Mouse (Mus musculus) midbrain, embryonic 16.5 days (tissue): ENCODE measurements around the gene Spns2. TPM values are rescaled to one million over a fixed set of nuclear protein-coding genes. Genes with fewer than 3 reads are reported as not detected.

Experiments
- ATAC-seq: fragments of 200-750 bp; cut with Nextera tagmentation; 2 replicates; pipeline ENCODE4 v1.8.0; 2017; ENCODE audit warnings: moderate TSS enrichment
- H3K27ac ChIP-seq: fragments of 300-500 bp; sonication (generic); 2 replicates; pipeline ENCODE4 v1.5.1; 2014; ENCODE audit warnings: mild to moderate bottlenecking, low read length, mixed read lengths
- H3K27me3 ChIP-seq: fragments of 300-500 bp; sonication (generic); 2 replicates; pipeline ENCODE4 v1.6.1; 2014; ENCODE audit warnings: low read depth, low read length, mixed read lengths; ENCODE audit not compliant: control insufficient read depth, insufficient read depth
- H3K36me3 ChIP-seq: fragments of 300-500 bp; sonication (generic); 2 replicates; pipeline ENCODE4 v1.6.1; 2014; ENCODE audit warnings: mild to moderate bottlenecking, low read length, moderate library complexity, mixed read lengths; ENCODE audit not compliant: control insufficient read depth, insufficient read depth
- H3K4me1 ChIP-seq: fragments of 300-500 bp; sonication (generic); 2 replicates; pipeline ENCODE4 v1.6.1; 2014; ENCODE audit warnings: mild to moderate bottlenecking, low read length, mixed read lengths; ENCODE audit not compliant: control insufficient read depth, insufficient read depth
- H3K4me2 ChIP-seq: fragments of 300-500 bp; sonication (generic); 2 replicates; pipeline ENCODE4 v1.6.1; 2014; ENCODE audit warnings: mild to moderate bottlenecking, low read length, mixed read lengths
- H3K4me3 ChIP-seq: fragments of 300-500 bp; sonication (generic); 2 replicates; pipeline ENCODE4 v1.5.1; 2014; ENCODE audit warnings: low read depth, mild to moderate bottlenecking, low read length, moderate library complexity, mixed read lengths
- H3K9ac ChIP-seq: fragments of 300-500 bp; sonication (generic); 2 replicates; pipeline ENCODE4 v1.6.1; 2014; ENCODE audit warnings: low read depth, low read length, mixed read lengths
- H3K9me3 ChIP-seq: fragments of 300-500 bp; sonication (generic); replicated peaks from 2 replicates; pipeline ENCODE4 v1.6.1; 2014; ENCODE audit warnings: mild to moderate bottlenecking, low read length, mixed read lengths; ENCODE audit not compliant: control insufficient read depth, poor library complexity, severe bottlenecking
- WGBS: fragments of 180-500 bp; shearing (Covaris S2); extraction: QIAGEN DNeasy Blood & Tissue Kit; methylation state at CpG from one replicate; pipeline ENCODE4 v1.1.7; 2014; 5-methylcytosine and 5-hydroxymethylcytosine counted together
- polyA plus RNA-seq: library from polyadenylated mRNA; unstranded; fragments of >200 nt; fragmentation: Nextera tagmentation; extraction: Ambion mirVana; gene quantifications from 2 replicates; pipeline ENCODE4 v1.2.1, GENCODE M21; 2015

The Spns2 gene
- polyA plus RNA-seq, 1 experiment from 2014 or later = 6.8 TPM

DNA sequence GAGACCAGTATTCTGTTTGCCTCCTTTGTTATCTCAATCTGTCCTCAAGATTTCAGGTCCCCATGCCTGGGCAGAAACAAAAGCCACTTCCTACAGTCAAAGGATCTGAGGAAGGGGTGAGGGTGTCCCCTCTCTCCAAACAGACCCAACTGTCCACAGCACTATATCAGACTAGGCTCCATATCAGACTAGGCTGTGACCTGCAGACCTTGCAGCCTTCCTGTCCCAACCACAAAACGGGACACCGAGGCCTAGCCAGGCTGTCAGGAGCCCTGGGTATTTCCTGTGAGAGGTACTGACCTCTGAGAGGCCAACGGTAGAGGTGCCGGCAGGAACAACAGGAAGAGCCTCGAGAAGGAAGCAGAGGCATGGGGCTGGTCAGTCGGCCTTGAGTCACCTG, 5.2 kb downstream of the Spns2 start:
- H3K9me3 ChIP-seq = no peaks in the 10 kb centered on the region
- no peaks in the 10 kb centered on the region for H3K36me3 ChIP-seq
- peaks cover 32% of the 10 kb centered on the region for H3K4me1 ChIP-seq
- no peak overlapping the region for H3K9ac ChIP-seq
- no peak overlapping the region for H3K4me3 ChIP-seq
- no peak overlapping the region for H3K4me2 ChIP-seq
- no peaks in the 10 kb centered on the region for H3K27me3 ChIP-seq
- 86% methylated on average over 6 of the region's 6 CpGs for WGBS
- no peak overlapping the region for H3K27ac ChIP-seq
- ATAC-seq = no peak

DNA sequence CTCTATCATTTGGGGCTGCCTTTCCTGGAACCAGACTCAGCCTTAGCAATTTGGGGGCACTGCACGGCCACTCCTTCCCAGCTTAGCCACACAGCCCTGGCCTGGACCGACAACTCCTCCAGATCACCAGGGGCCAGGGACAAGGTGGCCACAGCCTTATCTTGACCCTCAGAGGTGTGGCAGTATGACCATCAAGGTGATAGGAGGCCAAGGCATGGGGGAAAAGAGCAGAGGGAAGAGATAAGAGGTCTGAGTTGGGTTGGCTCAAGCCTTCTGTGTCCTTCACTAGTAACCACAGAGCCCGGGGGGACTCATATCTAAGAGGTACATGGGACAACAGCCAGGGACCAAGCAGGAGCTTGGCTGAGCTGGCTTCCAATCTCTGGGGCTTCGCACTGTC, 7.8 kb downstream of the Spns2 start:
- Histone ChIP-seq H3K4me1 (peaks cover 26% of the 10 kb centered on the region), H3K9ac (no peak overlapping the region), H3K4me3 (no peak overlapping the region), H3K36me3 (no peaks in the 10 kb centered on the region), H3K27me3 (no peaks in the 10 kb centered on the region), H3K27ac (no peak overlapping the region), H3K9me3 (no peaks in the 10 kb centered on the region), H3K4me2 (no peak overlapping the region)
- WGBS = 87% methylated on average over 4 of the region's 4 CpGs
- no peak for ATAC-seq

DNA sequence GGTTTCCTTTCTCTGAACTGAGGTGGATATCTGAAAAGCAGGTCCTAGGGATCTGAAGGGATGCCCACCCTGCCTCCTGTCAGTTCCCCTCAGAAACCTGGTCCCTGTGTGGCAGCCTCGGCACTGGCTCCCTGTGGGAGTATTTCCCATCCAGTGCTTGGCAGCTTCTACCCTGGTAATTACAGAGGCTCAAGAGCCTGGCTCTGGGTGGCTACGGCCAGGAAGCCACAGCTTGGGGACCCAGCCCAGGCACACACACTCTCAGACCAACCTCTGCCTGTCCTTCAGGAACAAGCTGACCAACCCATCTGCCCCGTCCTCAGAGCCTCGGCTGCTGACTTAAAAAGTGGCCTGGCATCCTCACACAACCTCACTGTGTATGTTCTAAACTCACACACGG, 8.4 kb downstream of the Spns2 start:
- no peaks in the 10 kb centered on the region for H3K27me3 ChIP-seq
- no peaks in the 10 kb centered on the region for H3K36me3 ChIP-seq
- 76% methylated on average over 5 of the region's 5 CpGs for WGBS
- H3K4me2 ChIP-seq = no peak overlapping the region
- peaks cover 21% of the 10 kb centered on the region for H3K4me1 ChIP-seq
- no peaks in the 10 kb centered on the region for H3K9me3 ChIP-seq
- H3K9ac ChIP-seq = no peak overlapping the region
- no peak overlapping the region for H3K27ac ChIP-seq
- H3K4me3 ChIP-seq = no peak overlapping the region
- no peak for ATAC-seq

DNA sequence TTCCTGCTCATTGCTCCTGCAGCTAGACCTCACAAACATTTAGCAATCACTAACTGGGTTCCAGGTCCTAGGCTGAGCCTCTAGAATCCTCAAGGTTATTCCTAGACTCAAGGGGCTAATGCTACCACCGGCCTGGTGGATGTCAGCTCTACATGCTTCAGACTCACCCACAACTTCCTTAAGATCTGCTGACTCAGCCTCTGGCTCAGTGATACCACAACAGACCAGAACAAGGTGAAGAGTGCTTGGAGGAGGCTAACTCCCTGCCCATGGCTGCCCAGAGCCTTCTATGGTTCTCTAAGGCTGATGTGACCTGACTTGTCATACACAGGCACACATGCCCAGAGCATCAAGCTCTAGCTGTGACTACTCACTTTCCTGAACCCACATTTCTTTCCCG, 10.2 kb downstream of the Spns2 start:
- Histone ChIP-seq H3K27ac (no peak overlapping the region), H3K9me3 (no peaks in the 10 kb centered on the region), H3K4me3 (no peak overlapping the region), H3K9ac (no peak overlapping the region), H3K4me2 (no peak overlapping the region), H3K36me3 (no peaks in the 10 kb centered on the region), H3K4me1 (peaks cover 6% of the 10 kb centered on the region; the same call in 1 of the 2 replicates), H3K27me3 (no peaks in the 10 kb centered on the region)
- ATAC-seq = no peak
- WGBS = 88% methylated on average over 2 of the region's 2 CpGs

DNA sequence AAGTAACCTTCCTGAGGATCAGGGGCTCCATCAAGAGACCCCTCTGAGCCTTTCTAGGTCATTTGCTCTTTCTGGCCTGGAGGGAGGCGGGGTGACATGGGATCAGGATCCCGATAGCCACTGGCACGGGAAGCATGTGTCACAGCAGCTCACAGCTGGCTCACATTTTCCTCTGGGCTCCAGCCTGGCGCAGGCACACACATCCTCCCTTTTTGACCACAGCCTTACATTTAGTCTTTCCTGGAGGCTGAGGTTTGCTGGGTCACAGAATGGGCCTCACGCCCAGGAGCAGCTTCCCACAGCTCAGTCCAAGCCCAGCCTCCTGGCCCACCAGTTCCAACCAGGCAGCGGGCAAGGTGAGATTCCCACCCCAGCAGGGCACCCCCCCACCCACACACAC, 11.5 kb downstream of the Spns2 start:
- 78% methylated on average over 6 of the region's 6 CpGs for WGBS
- H3K9ac ChIP-seq = no peak overlapping the region
- 0 out of 2 replicates have a peak, but pooled peaks cover 2% of the 10 kb centered on the region for H3K36me3 ChIP-seq
- H3K4me2 ChIP-seq = no peak overlapping the region
- no peaks in the 10 kb centered on the region for H3K27me3 ChIP-seq
- no peak for ATAC-seq
- H3K9me3 ChIP-seq = no peaks in the 10 kb centered on the region
- 0 out of 2 replicates have a peak, but pooled peaks cover 6% of the 10 kb centered on the region for H3K4me1 ChIP-seq
- no peak overlapping the region for H3K27ac ChIP-seq
- H3K4me3 ChIP-seq = no peak overlapping the region

DNA sequence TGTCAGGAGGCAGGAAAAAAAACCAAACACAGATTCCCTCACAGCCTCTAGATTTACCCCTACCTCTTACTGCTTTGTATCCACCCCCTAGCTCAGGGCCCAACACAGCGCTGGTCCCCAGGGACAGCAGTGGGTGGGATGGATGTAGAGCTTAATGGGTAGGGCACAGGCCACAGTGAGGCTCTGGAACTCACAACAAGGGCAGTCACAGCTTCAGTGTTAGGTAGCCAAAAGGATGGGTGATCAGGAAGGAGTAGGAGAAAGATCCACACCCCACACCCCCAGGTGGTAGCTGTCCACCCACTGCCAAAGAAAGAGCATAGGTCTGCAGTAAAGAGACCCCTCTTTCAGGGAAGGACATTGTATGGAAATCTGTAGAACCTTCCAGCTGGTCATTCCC, 12.1 kb downstream of the Spns2 start:
- Histone ChIP-seq H3K9ac (no peak overlapping the region), H3K27ac (no peak overlapping the region)

DNA sequence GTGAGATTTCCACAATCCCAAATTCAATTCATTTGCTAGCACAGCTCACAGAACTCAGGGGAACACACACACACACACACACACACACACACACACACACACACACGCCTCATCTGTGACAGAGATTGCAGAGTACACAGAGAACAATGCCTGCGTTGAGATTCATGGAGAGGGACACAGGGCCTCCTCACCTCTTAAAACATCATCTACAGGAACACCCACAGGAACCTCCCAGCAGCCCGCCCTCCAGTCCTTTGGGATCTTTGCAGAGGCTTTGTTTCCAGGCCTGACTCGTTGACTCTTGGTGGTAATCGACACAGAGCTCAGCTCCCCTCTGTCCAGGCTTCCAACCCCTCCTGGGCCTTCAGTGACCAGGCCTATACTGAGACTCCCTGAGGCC, 12.5 kb downstream of the Spns2 start:
- Histone ChIP-seq H3K27ac (no peak overlapping the region), H3K36me3 (0 out of 2 replicates have a peak, but pooled peaks cover 4% of the 10 kb centered on the region), H3K4me3 (no peak overlapping the region), H3K9ac (no peak overlapping the region), H3K4me2 (no peak overlapping the region), H3K4me1 (0 out of 2 replicates have a peak, but pooled peaks cover 6% of the 10 kb centered on the region), H3K9me3 (no peaks in the 10 kb centered on the region), H3K27me3 (no peaks in the 10 kb centered on the region)
- 33% methylated on average over 5 of the region's 5 CpGs for WGBS
- no peak for ATAC-seq

More for the DNA sequence above, 12.1 kb downstream of the Spns2 start:
- 83% methylated on average over 1 of the region's 1 CpGs for WGBS
- no peak overlapping the region for H3K4me2 ChIP-seq
- H3K4me3 ChIP-seq = no peak overlapping the region
- 0 out of 2 replicates have a peak, but pooled peaks cover 4% of the 10 kb centered on the region for H3K36me3 ChIP-seq
- H3K27me3 ChIP-seq = no peaks in the 10 kb centered on the region
- no peaks in the 10 kb centered on the region for H3K9me3 ChIP-seq
- ATAC-seq = no peak
- H3K4me1 ChIP-seq = 0 out of 2 replicates have a peak, but pooled peaks cover 6% of the 10 kb centered on the region

DNA sequence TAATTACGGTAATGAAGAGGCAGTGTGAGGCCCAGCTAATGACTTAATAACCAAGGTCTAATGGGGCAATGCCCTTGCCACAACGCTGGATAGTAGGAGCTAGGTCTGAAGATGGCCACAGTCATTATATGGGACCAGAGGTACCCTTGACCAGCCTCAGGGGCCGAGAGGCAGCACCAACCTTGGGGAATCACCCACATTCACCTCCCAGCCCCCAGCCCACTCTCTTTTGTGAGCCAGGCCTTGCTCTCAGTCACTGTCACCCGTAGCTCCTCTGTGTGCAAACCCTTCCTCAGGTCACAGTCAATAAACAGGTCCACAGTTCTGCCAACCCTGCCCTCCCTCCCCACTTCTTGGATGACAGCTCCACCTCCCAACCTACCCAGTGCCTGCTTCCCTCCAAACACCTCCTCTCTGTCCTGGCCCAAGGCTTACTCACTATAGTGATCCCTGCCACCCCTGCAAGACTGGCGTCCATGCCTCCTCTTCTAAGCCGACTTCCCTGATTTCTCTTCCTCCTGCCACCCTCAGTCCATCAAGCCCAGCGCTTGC, 13.6 kb downstream of the Spns2 start:
- Histone ChIP-seq H3K9ac (no peak overlapping the region), H3K27me3 (no peaks in the 10 kb centered on the region), H3K9me3 (no peaks in the 10 kb centered on the region), H3K4me3 (no peak overlapping the region), H3K36me3 (0 out of 2 replicates have a peak, but pooled peaks cover 4% of the 10 kb centered on the region), H3K4me2 (no peak overlapping the region), H3K4me1 (0 out of 2 replicates have a peak, but pooled peaks cover 6% of the 10 kb centered on the region), H3K27ac (no peak overlapping the region)
- ATAC-seq = no peak
- 82% methylated on average over 7 of the region's 7 CpGs for WGBS

DNA sequence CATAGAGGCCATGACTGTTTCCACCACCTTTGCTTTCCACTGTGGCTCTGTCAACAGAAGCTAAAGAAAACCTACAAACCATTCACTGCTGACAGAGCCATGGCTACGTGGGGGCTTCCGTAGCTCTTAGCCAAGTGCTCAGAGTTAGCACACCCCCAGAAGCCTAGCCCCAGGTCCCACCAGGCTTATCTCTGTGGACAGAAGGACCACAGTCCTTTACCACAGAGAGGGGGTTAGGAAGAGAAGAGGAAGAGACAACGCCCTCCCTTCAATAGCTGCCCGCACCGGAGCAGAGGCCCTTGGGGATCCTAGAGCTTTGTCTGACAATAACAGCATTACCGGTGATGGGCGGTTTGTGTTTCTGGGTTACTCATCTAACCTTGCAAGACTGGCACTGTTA, 14.3 kb downstream of the Spns2 start:
- no peak overlapping the region for H3K4me2 ChIP-seq
- H3K27me3 ChIP-seq = no peaks in the 10 kb centered on the region
- ATAC-seq = no peak
- H3K4me3 ChIP-seq = no peak overlapping the region
- no peaks in the 10 kb centered on the region for H3K9me3 ChIP-seq
- WGBS = 77% methylated on average over 7 of the region's 7 CpGs
- no peak overlapping the region for H3K27ac ChIP-seq
- H3K4me1 ChIP-seq = 0 out of 2 replicates have a peak, but pooled peaks cover 6% of the 10 kb centered on the region
- no peak overlapping the region for H3K9ac ChIP-seq
- 0 out of 2 replicates have a peak, but pooled peaks cover 4% of the 10 kb centered on the region for H3K36me3 ChIP-seq
